Mouse (Mus musculus) ovary, postnatal 36 days (tissue): ENCODE measurements around the gene Kif16b.

ENCODE experiments used
- DNase-seq: peaks from one replicate; pipeline ENCODE4 v3.0.0; 2022; ENCODE audit warnings: low spot score, mixed read lengths

Kif16b gene

GRCm38 (mm10) chr2:142874562-142874961 lies 26.8 kb downstream of the Kif16b start:
- DNase-seq: peak; percentile 68

DNA sequence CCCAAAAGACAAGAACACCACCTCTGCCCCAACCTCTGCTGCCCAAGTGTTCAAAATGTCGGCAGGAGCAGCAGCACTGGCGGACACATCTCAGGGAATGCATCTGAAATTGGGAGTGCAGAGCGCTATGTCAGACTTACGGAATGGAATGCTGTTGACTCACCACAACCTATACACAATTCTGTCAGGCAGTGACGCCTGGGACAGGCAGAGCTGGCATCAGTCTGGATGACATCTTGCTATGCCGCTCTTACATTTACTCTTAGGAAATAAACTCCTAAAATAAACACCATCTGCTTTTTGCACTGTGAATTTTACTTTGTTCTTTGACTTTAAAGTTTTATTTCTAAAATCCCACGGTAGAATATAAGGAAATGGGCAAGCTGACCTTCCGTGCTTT lies 31.3 kb downstream of the Kif16b start:
- no peak for DNase-seq

GRCm38 (mm10) chr2:142867481-142867880 lies 33.9 kb downstream of the Kif16b start:
- no peak for DNase-seq

DNA sequence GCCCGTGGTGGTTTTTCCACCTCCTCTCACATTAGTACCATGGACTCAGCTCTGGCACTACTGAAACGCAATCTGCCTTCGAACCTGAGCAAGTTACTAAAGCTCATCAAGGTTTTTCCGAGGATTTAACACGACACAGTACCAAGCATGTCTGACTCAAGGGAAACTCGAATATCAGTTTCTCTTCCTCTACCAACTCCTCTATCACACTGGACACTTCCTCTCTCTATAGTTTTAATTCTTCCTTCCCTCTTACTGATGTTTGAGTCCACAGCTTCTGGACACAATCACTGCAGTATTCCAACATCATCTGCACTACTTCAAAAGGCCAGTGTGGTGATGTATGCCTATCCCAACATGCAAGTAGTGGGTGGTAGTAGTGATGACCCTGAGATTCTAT lies 40.3 kb downstream of the Kif16b start:
- no peak for DNase-seq

DNA sequence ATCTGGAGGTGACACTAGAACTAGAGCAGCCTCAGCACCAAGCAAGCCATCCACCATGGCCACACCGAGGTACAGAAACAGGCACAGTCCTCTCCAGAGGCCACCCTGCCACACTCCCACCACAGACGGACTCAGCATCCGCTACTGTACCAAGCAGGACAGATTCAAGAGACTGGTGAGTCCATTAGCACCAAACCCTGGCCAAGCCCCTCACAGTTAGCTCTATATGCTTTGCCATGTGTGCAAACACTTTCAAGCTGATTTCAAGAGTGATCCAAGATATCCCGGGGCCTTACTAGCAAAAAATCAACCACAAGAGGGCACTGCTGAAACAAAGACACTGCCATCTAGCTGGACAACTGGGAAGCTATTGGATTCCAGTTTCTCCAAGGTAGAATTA lies 41.9 kb downstream of the Kif16b start:
- no peak for DNase-seq

- no peak for DNase-seq
Measured at GRCm38 (mm10) chr2:142838775-142839174, 62.6 kb downstream of the Kif16b start.

- no peak for DNase-seq
Measured at GRCm38 (mm10) chr2:142838118-142838517, 63.2 kb downstream of the Kif16b start.

- DNase-seq: no peak
Measured at GRCm38 (mm10) chr2:142834751-142835150, 66.6 kb downstream of the Kif16b start.

DNA sequence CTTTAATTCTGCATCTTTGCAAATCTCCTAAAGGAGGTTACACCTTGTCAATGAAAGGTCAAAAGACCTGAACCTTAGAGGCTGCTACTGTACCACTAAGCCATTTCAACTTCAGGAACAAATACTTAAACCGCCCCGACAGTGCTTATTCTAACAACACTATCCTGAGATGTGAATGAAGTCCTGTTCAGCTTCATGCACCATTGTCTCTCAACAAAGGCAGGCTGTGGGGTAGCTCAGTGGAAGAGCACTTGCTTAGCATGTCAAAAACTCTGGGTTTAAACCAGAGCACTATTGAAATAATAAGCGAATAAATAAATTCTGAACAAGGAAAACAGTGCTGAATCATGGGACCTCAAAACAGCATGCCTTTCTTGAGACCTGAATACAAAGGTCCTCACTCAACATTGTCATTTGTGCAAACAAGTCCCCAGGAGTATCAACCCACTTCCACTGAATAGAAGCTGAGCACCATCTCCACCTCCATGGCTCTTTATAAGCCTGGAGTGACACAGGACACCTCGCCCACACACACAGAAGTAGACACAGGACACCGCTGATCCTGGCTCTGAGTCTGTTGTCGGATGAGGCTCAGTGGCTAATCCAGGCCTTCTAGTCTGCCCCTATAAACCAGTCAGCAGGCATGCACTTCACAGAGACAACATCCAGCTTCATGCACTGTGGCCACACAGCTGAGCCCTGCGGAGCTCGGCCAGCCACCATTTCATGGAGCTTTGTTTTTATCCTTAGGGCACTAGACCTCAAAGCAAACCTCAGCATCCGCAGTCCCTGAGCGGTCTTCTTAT lies 68.5 kb downstream of the Kif16b start:
- DNase-seq: no peak

DNA sequence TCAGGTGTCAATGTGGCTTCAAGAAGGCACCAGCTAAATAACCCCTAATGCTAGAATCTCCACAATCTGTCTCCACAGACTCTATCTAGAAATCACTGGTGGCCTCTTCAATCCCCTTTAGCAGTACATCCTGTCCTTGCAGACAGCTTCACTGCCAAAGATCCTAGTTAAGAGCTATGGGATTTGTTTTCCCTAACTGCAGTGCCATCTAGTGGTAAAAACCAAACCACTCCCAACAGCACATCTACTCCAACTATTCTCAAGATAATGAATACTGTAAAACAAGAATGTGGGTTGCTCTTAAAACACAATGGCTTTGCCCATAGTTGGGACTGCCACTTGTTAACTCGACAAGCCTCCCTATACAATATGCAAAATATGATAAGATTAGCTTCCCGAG lies 88.3 kb downstream of the Kif16b start:
- no peak for DNase-seq

DNA sequence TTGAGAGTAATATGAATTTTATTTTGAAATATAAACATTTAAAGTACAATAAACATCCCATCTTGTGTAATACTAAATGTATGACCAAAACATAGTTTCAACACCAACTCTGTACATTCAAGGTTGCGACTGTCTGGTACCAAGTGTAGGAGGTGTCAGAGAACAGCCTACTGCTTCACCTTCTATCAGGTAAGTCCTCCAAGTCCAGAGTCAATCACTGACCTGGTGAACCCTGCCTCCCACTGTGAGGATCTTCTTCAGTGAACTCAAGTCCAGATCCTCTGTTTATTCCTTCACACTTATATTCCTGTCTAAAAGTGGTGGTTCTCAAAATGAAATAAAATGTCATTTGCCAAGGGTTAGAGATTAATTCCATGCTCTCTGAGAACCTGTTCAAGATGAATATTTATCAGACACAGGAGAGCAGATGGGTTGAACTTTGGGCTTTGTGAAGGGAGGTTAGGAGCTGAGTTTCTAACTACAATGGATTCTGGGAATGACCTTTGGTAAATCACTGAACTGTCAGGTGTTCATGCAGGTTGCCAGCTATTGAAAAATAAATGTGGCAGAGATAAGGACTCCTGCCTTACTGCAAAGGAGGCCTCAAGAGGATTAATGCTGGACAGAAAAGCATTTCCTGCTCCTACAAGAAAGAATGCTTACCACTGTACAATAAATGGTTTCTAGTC lies 97.4 kb downstream of the Kif16b start:
- DNase-seq: no peak

DNA sequence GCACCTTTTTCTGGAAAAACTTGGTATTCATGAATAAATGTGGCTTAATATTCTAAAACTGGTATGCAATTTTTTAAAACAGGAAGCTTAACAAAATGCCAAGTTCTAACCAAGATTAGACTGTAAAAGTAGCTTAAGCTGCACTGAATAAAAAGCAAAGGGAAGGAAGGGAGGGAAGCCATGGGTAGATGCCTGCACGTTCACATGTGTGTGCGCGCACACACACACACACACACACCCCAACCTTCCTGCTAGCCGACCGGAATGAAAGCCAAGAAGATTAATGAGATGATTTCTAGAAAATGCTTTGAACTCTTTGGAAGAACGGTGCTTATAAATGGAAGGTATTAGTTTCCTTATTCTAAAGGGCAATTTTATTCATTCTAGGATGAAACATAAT lies 104.0 kb downstream of the Kif16b start:
- DNase-seq: no peak

GRCm38 (mm10) chr2:142775358-142775757 lies 126.0 kb downstream of the Kif16b start:
- no peak for DNase-seq

DNA sequence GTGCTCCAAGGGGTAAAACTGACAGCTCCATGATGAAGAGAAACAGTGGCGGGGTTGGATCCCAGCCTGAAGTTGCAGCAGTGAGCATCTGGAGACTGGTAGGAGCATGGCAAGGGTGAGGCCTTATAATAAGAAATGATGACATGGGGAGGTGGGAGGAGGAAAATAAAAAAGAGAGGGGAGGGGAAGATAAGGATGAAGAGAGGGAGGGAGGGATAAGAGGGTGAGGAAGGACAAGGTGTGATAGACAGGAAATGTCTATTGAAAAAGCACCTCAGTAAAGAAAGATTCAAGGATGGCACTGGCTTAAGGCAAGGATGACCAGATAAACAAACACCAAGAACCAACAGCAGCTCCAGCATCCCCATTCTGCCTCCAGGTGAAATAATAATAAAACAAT lies 126.6 kb downstream of the Kif16b start:
- no peak for DNase-seq

GRCm38 (mm10) chr2:142769647-142770121 lies 131.6 kb downstream of the Kif16b start:
- no peak for DNase-seq

DNA sequence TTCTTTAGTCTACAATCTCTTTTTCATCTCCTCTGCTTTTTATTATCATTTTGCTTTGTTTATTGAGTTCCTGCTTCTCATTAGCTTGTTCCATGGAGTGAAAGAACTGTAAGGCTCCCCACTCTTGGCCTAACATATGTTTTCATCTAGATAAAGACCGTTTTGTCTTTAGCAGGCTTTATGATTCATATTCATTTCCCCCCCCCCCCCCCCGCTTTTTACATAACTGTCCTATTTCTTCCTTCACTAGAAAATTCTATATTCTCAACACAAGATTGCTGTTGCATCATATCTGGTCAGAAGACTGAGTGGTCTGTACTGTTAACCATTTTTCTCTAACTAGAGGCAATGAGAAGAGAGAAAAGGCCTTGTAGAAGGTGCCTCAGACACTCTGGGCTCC lies 137.1 kb downstream of the Kif16b start:
- no peak for DNase-seq

GRCm38 (mm10) chr2:142760843-142761242 lies 140.5 kb downstream of the Kif16b start:
- DNase-seq: no peak

DNA sequence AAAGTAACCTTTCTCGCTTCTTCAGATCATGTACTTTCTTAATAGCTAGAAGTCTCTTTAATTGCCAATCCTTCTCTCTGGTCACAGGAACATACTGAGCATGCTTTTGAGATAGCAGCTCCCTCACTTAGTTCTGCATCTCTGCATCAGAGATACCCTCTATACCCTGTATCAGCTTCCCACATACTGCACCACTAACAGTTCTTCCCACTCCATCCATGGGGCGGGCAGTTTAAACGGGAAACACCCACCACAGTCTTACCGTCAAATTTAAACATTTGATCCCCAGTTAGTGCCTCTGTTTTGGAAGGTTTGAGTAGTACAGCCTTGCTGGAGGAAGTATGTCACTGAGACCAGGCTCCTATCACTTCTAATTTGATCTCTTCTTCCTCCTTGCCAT lies 142.1 kb downstream of the Kif16b start:
- DNase-seq: no peak

DNA sequence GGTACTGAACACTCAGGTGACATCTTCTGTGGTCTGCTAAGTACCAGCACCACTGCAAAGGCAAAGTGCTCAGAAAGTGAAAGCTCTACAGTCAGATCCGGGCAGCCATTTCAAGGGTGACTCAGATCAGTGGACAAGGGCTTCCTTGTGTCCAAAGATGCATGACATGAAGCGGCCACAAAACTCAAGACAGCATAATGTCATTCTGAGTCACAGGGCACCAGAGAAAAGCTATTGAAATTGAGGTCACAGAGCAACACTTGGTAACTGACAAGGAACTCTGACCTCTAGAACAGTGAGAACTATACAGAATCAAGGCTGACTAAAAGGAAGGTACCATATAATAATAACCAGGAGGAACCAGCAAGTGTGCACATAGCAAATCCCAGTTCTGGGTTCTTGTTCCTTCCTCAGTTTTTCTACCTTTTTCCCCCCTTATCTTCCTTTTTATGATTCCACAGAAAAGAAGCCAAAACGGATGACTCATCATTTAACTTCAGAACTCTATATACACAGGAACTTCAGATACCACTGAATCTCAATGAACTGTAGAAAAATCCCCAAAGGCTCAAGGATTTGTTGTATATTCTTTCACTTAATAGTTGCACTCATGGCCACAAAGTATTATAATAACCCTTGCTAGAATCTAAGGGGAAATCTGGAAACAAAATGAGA lies 143.1 kb downstream of the Kif16b start:
- DNase-seq: no peak

DNA sequence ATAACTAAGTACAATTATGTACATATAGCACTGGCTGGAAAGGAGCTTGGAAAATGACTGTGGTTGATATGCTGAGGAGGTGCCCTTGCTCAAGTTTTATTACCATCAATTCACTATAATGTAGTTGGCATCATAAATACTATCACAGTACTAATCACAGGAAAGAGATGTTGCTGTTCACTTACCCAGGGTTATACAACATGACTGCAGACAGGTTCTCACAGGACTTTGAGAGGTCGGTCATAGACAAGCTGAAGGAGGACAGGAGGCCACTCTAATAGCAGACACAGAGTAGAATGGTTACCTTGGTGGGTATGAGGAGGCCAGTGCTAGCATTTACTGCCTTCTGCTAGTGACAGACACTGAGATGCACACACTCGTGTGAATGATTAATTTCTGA lies 162.0 kb downstream of the Kif16b start:
- no peak for DNase-seq

DNA sequence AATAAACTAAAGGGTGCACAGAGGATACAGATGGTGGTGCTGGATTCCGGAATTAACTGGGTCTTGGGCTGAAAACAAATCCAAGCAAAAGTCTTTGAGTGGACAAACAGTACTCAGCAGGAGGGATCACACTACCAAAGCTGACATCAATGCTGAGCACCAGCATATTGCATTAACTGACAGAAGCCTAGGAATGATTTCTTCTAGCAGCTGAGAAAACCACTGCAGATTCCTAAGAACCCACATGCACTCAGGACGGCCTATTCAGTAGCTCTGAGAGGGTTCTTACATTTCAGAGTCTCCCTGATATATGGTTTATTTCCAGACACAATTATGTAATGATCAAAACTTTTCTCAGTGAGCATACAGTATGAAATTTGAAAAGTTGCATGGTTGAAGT lies 162.8 kb downstream of the Kif16b start:
- DNase-seq: no peak

DNA sequence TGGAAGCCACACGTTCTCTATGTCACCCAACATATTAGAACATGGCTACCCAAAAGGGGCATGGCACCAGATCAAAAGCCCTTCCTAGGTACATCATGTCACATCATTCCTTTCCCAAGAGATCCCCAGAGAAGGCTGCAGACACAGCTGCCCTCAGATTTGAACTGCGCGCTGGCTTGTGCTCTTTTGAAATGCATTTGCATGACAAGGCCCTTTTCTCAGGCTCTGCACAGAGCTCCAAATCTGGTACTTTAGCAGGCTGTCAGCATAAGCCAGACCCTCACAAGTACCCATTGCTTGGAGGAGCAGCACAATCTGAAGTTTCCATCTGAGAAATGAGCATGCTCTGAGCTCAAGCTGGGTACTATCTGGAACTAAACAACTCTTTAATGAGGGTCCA lies 165.6 kb downstream of the Kif16b start:
- DNase-seq: no peak

GRCm38 (mm10) chr2:142734046-142734445 lies 167.3 kb downstream of the Kif16b start:
- no peak for DNase-seq
